Mouse (Mus musculus) gastrocnemius, postnatal 25 days (tissue): ENCODE data around the gene Nlrp9a. TPM values are rescaled to one million over a fixed set of nuclear protein-coding genes. Genes with fewer than 3 reads are reported as not detected.
"Not testable (repeated sequence)": the region's sequence is repeated elsewhere in the genome, so short reads cannot be mapped to it uniquely, and the experiment has no call there.

ENCODE experiments used
- DNase-seq: peaks from one replicate; pipeline ENCODE4 v3.0.0; 2022
- long read RNA-seq, 2 experiments: library from polyadenylated mRNA; stranded (forward); transcript quantifications; one replicate each; pipeline ENCODE4 v2.0.0; 2021
- microRNA-seq, 2 experiments: library from miRNA; unstranded; fragments of <30 nt; microRNA quantifications; one replicate each; pipeline ENCODE4 v1.2.0; 2021; ENCODE audit warnings: borderline replicate concordance in 2 of 2
- total RNA-seq, 2 experiments: library from RNA; stranded (reverse); gene quantifications; 1 replicate in 1 of 2; 2 replicates in 1 of 2; pipeline ENCODE4 v1.2.3; 2021

The Nlrp9a gene
- total RNA-seq, result not detected
- long read RNA-seq, experiment 1, result 0 reads
- long read RNA-seq, experiment 2, result 0 reads

DNA sequence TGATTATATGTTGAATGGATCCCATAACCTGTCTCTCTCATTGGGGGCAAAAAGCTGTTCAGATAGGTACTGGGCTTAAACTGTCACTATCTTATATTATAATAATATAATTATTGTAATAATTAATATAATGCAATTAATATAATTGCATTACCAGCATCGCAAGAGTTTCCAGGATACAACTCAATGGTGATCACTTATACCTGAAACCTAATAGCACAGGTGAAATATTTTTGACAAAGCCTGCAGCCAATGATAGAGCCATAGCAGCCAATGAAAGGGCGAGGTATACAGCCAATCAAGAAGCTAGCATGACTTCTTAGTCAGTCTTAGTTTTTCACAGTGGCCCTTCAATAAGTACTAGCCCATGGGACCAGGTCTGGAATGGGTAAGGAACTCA is at the start of gene Nlrp9a:
Gene Nlrp9a (plus strand): TSS at position 301 of the 400 bp plus-strand sequence.
- not testable (repeated sequence) for DNase-seq

DNA sequence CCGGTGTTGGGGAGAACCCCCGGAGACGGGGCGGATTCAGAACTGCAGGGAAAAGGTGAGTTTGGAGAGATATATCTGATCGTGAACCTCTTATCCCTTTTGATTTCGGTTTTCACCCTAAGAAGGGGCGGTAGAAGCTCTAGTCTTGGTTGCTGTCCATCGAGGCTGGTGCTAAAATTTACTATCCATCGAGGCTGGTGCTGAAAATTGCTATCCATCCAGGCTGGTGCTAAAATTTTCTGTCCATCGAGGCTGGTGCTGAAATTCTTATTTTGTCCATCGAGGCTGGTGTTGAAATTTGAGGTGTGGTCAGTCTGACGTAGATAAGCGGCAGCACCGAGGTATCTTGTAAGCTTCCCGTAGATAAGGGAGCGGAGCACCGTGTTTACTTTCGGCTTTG is 45.3 kb upstream of the Nlrp9a start:
- not testable (repeated sequence) for DNase-seq

DNA sequence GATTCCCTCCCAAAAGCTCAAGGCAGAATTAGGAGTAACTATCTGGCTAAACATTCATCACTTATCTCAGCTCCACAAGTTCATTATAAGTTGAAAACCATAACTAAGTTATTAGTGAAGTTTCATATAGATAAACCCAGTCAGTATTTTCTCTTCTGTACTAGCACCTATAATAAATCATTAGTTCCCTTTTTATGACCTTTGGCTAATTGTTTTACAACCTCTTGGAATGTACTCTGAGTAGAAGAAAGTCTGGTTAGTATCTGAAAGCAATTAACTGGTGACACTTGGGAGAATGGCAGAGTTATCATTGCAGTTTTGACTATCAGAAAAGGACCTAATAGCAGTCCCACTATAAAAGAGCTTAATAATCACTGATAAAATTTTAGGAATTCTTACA is 54.3 kb downstream of the Nlrp9a start:
- DNase-seq, result no peak

DNA sequence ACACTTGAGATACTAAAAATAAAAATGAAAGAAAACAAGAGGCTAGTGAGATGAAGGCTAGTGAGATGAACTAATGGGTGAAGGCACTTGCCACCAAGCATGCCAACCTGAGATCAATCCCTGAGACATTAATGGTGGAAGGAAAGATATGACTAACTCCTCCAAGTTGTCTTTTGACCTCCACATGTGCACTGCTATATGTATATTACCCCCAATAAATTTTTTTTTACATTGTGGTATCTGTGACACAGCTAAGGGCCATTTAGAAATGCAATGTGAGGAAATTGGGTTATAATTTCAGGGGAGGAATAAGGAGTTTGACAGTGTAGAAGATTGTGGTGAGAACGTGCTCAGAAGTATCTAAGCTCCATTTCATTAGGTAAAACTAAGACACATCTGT is 55.0 kb downstream of the Nlrp9a start:
- no peak for DNase-seq

DNA sequence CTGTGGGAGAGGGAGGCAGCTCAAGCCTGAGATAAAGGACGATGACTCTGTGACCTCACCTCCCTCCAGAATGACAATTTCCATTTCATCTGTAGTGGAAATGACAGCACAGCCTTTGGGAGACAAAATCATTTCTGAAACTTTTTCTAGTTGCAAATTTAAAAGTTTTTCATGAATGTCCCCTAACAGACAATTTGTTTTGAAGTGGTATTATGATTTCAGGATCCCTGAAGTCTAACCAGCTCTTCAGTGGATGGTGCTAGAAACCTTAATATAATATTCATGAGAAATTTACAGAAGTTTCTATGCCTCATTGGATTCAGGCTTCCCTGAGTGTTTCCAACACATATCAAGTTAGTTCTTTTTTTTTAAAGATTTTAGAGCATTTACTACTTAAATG is 83.5 kb downstream of the Nlrp9a start, which contains the start of gene Vmn1r185:
Gene Vmn1r185 (minus strand): TSS at position 101 of the 400 bp plus-strand sequence.
- not testable (repeated sequence) for DNase-seq

Small RNAs within 50 kb of the gene (microRNA-seq; reads per million reads assigned to microRNA genes)
- gene Gm25947, result 0 reads per million in 2 experiments

Other genes with a start within 250 kb of the Nlrp9a start
- not detected for gene Cyp2a4, start 227.9 kb upstream of the Nlrp9a start, total RNA-seq
- not detected for gene Nlrp9c, start 131.3 kb upstream of the Nlrp9a start, total RNA-seq
- gene Nlrp4a, start 99.9 kb upstream of the Nlrp9a start, total RNA-seq, result not detected
- gene Vmn1r185, start 83.4 kb downstream of the Nlrp9a start, total RNA-seq, result not detected
- not detected for gene Cyp2b23, start 151.4 kb downstream of the Nlrp9a start, total RNA-seq
- not detected for gene Cyp2b19, start 222.1 kb downstream of the Nlrp9a start, total RNA-seq